Mouse (Mus musculus): ENCODE results near the gene Olfml1.

The Olfml1 gene

GRCm38 (mm10) chr7:107567261-107567671 is at the start of gene Olfml1:
Olfml1 (plus strand) TSS chr7:107567446.
- peak; percentile 77 for DNase-seq (ENCODE audit: extremely low spot score, low read depth, low spot score)

GRCm38 (mm10) chr7:107519256-107520025 is 47.8 kb upstream of the Olfml1 start:
- no peak for DNase-seq (ENCODE audit: extremely low spot score, low read depth, low spot score)

GRCm38 (mm10) chr7:107521411-107521810 is 45.8 kb upstream of the Olfml1 start:
- DNase-seq (ENCODE audit: extremely low spot score, low read depth, low spot score): no peak

GRCm38 (mm10) chr7:107526299-107526698 is 40.9 kb upstream of the Olfml1 start:
- peak; percentile 20 for DNase-seq (ENCODE audit: extremely low spot score, low read depth, low spot score)

GRCm38 (mm10) chr7:107528169-107528772 is 39.0 kb upstream of the Olfml1 start:
- no peak for DNase-seq (ENCODE audit: extremely low spot score, low read depth, low spot score)

- no peak for DNase-seq (ENCODE audit: extremely low spot score, low read depth, low spot score)
Measured at GRCm38 (mm10) chr7:107529364-107529763, 37.9 kb upstream of the Olfml1 start.

- DNase-seq (ENCODE audit: extremely low spot score, low read depth, low spot score): no peak
Measured at GRCm38 (mm10) chr7:107535311-107535710, 31.9 kb upstream of the Olfml1 start.

- DNase-seq (ENCODE audit: extremely low spot score, low read depth, low spot score): no peak
Measured at GRCm38 (mm10) chr7:107536516-107536915, 30.7 kb upstream of the Olfml1 start.

GRCm38 (mm10) chr7:107540034-107540433 is 27.2 kb upstream of the Olfml1 start:
- no peak for DNase-seq (ENCODE audit: extremely low spot score, low read depth, low spot score)

GRCm38 (mm10) chr7:107545011-107545410 is 22.2 kb upstream of the Olfml1 start:
- no peak for DNase-seq (ENCODE audit: extremely low spot score, low read depth, low spot score)

- no peak for DNase-seq (ENCODE audit: extremely low spot score, low read depth, low spot score)
Measured at GRCm38 (mm10) chr7:107547872-107548271, 19.4 kb upstream of the Olfml1 start.

GRCm38 (mm10) chr7:107553461-107553860 is 13.8 kb upstream of the Olfml1 start:
- no peak for DNase-seq (ENCODE audit: extremely low spot score, low read depth, low spot score)

- no peak for DNase-seq (ENCODE audit: extremely low spot score, low read depth, low spot score)
Measured at GRCm38 (mm10) chr7:107555906-107556305, 11.3 kb upstream of the Olfml1 start.

- no peak for DNase-seq (ENCODE audit: extremely low spot score, low read depth, low spot score)
Measured at GRCm38 (mm10) chr7:107560675-107561074, 6.6 kb upstream of the Olfml1 start.

- no peak for DNase-seq (ENCODE audit: extremely low spot score, low read depth, low spot score)
Measured at GRCm38 (mm10) chr7:107561584-107561983, 5.7 kb upstream of the Olfml1 start.

GRCm38 (mm10) chr7:107563727-107564126 is 3.5 kb upstream of the Olfml1 start:
- no peak for DNase-seq (ENCODE audit: extremely low spot score, low read depth, low spot score)

- no peak for DNase-seq (ENCODE audit: extremely low spot score, low read depth, low spot score)
Measured at GRCm38 (mm10) chr7:107567674-107568073, 428 bp downstream of the Olfml1 start.

- no peak for DNase-seq (ENCODE audit: extremely low spot score, low read depth, low spot score)
Measured at GRCm38 (mm10) chr7:107568971-107569370, 1.7 kb downstream of the Olfml1 start.

GRCm38 (mm10) chr7:107573856-107574255 is 6.6 kb downstream of the Olfml1 start:
- no peak for DNase-seq (ENCODE audit: extremely low spot score, low read depth, low spot score)

- DNase-seq (ENCODE audit: extremely low spot score, low read depth, low spot score): no peak
Measured at GRCm38 (mm10) chr7:107574276-107574675, 7.0 kb downstream of the Olfml1 start.

- DNase-seq (ENCODE audit: extremely low spot score, low read depth, low spot score): no peak
Measured at GRCm38 (mm10) chr7:107592641-107593040, 25.4 kb downstream of the Olfml1 start.

- DNase-seq (ENCODE audit: extremely low spot score, low read depth, low spot score): no peak
Measured at GRCm38 (mm10) chr7:107593904-107594303, 26.7 kb downstream of the Olfml1 start.

Measured in hindlimb bud, embryonic 11.5 days (tissue).